Mouse (Mus musculus): ENCODE results near the gene St3gal4. TPM values are rescaled to one million over a fixed set of nuclear protein-coding genes. Genes with fewer than 3 reads are reported as not detected.

St3gal4 gene
- total RNA-seq (2014; rRNA removed) (25.0 and 29.8 TPM in 2 replicates), polyA plus RNA-seq (2015; fragmentation: Nextera tagmentation; extraction: Ambion mirVana) (19.6 and 20.0 TPM in 2 replicates)

DNA sequence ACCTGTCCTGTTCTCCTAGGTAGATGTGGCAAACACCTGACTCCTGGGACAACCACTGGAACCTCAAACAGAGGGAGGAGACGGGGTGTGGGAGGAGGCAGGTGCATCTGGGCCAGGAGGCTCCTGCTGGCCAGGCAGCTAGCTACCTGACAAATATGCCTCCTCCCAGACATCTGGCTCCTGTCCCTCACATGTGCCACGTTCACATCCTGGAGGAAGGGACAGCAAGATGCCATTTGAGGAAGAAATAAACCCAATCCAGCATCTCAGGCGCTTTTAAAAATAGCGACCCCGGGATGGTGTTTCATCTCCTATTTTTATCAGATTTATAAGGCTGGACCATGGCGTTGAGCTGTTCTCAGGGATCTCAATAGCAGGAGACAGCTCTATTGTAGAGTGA, at the start of gene St3gal4:
TSS of gene St3gal4 (minus strand) at position 101 of the 400 bp plus-strand sequence.
- Histone ChIP-seq H3K4me1 (ENCODE audit: insufficient read depth, low read length) (peaks cover 6% of the 10 kb centered on the region), H3K4me2 (ENCODE audit: low read depth, low read length, poor library complexity, severe bottlenecking) (no peak within 1 kb of the TSS), H3K4me3 (ENCODE audit: low read depth, low read length) (no peak within 1 kb of the TSS), H3K27me3 (ENCODE audit: insufficient read depth, low read length) (no peaks in the 10 kb centered on the region), H3K9ac (replicated peaks; ENCODE audit: low read length, poor library complexity, severe bottlenecking) (no peak within 1 kb of the TSS), H3K36me3 (ENCODE audit: insufficient read depth, low read length) (peaks cover 3% of the 10 kb centered on the region; the same call in 1 of the 2 replicates), H3K27ac (ENCODE audit: low read depth, low read length) (no peak within 1 kb of the TSS), H3K9me3 (ENCODE audit: low read length) (no peaks in the 10 kb centered on the region)
- no peak for DNase-seq (ENCODE audit: low spot score)
- 77% methylated on average over 6 of the region's 6 CpGs for WGBS
- no peak for ATAC-seq (ENCODE audit: low FRiP score)
- TF ChIP-seq CTCF (IDR thresholded peaks at IDR 0.05) = no peak

DNA sequence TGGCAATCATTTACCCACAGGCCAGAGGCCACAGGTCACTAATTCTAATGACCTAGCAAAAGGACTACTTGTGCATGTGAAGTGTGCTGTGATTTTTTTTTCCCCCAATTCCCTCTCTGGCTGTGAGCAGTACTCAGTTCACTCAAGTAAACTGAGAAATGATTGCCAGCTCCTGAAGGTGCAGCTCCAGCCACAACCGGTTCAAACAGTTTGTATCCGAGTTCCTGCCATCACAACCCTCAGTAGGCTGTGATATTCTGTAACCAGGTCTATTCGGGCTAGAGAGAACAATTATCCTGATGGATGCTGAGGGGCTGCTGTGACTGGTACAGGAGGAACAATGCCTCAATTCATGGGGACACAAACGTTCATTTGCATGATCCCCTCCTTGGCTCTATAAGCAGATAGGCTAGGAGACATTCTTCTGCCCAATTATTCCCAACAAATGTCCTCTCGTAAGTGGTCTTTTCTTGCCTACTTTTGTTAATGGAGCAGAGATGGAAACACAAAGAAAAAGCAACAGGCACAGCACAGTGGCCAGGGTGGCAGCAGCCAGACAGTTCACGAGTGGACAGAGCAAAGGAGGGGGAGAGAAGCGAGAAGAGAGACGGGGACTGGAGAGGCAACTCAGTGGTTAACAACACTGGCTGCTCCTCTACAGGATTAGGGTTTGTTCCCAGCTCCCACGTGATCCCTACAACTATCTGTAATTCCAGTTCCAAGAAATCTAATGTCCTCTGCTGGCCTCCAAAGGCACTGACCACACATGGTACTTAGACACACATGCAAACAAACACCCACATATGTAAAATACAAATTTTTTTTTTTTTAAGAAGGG, 47.9 kb upstream of the St3gal4 start:
- Histone ChIP-seq H3K9ac (replicated peaks; ENCODE audit: low read length, poor library complexity, severe bottlenecking) (no peak overlapping the region), H3K27ac (ENCODE audit: low read depth, low read length) (no peak overlapping the region), H3K4me3 (ENCODE audit: low read depth, low read length) (no peak overlapping the region), H3K9me3 (ENCODE audit: low read length) (no peaks in the 10 kb centered on the region), H3K27me3 (ENCODE audit: insufficient read depth, low read length) (no peaks in the 10 kb centered on the region), H3K4me1 (ENCODE audit: insufficient read depth, low read length) (no peaks in the 10 kb centered on the region), H3K4me2 (ENCODE audit: low read depth, low read length, poor library complexity, severe bottlenecking) (no peak overlapping the region), H3K36me3 (ENCODE audit: insufficient read depth, low read length) (peaks cover 9% of the 10 kb centered on the region)
- ATAC-seq (ENCODE audit: low FRiP score) (peak; percentile 50; the same call in 1 of the 2 replicates), DNase-seq (ENCODE audit: low spot score) (no peak)
- WGBS = 19% methylated on average over 9 of the region's 9 CpGs
- peak; percentile 14 for TF ChIP-seq CTCF (IDR thresholded peaks at IDR 0.05)

DNA sequence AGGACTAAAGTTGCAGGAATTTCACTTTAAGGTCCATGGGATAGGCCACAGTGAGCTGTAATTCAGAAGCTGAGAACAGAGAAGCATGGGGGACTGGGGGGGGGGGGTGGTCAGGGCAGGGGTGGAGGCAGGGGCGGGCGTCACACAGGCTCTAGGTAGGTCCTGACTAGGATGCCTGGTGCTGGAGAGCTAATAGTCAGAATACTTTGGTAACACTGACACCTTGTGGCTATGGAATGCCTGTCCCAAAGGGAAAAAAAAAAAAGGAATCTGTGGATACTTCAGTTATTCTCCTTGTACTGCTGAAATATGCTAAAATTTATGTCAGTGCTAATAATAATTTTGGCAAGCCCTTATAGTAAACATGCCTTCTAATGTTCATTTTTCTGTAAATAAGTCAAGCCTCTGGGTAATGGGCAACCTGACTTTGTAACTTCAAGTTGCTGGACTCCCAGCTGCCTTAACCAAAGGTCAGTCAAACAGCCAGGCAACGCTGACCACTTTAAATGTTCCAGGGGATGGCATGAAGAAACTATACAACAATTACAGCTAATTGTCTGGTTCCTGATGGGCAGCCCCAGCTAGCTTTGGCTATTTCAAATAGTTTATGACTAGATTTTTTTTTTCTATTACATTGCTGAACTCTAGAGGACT, 47.2 kb upstream of the St3gal4 start:
- Histone ChIP-seq H3K4me2 (ENCODE audit: low read depth, low read length, poor library complexity, severe bottlenecking) (no peak overlapping the region), H3K27me3 (ENCODE audit: insufficient read depth, low read length) (no peaks in the 10 kb centered on the region), H3K4me3 (ENCODE audit: low read depth, low read length) (no peak overlapping the region), H3K4me1 (ENCODE audit: insufficient read depth, low read length) (no peaks in the 10 kb centered on the region), H3K9ac (replicated peaks; ENCODE audit: low read length, poor library complexity, severe bottlenecking) (no peak overlapping the region), H3K9me3 (ENCODE audit: low read length) (no peaks in the 10 kb centered on the region), H3K36me3 (ENCODE audit: insufficient read depth, low read length) (peaks cover 9% of the 10 kb centered on the region), H3K27ac (ENCODE audit: low read depth, low read length) (no peak overlapping the region)
- no peak for ATAC-seq (ENCODE audit: low FRiP score)
- WGBS = 18% methylated on average over 3 of the region's 3 CpGs
- peak; percentile 81 for DNase-seq (ENCODE audit: low spot score)
- TF ChIP-seq CTCF (IDR thresholded peaks at IDR 0.05) = peak; percentile 79

DNA sequence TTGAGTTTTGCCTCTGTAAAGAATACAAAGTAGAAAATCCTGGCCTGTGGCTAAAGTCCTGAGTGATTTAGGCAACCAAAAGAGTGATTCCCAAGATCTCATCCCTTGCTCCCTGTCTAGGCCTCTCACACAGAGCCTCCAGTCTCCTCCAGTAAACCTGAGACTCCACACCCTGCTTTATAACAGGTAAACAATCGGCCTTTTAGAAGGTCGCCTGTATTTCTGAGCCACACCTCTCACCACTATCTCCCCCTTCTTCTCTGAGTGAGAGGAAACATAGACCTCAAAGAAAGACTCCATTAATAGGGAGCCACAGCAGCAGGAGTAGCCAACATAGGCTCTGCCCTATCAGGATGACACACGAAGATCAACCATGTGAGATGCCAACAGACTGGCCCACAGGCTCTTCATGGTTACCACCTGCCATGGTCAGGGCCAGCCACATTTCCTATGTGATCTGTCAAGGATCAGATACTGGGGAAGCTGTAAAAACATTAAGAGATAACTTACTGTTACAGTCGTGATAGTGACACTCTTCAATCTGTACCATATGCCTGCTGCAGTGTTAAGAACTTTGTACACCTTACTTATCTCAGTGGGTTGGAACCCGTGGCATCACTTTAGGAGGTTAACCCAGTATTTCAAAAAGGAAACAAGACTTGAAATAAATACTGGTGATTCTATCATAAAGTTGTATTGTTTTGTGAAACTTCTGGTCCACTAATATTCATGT, 45.2 kb upstream of the St3gal4 start:
- Histone ChIP-seq H3K4me2 (ENCODE audit: low read depth, low read length, poor library complexity, severe bottlenecking) (no peak overlapping the region), H3K36me3 (ENCODE audit: insufficient read depth, low read length) (peaks cover 3% of the 10 kb centered on the region; the same call in 1 of the 2 replicates), H3K27ac (ENCODE audit: low read depth, low read length) (no peak overlapping the region), H3K4me1 (ENCODE audit: insufficient read depth, low read length) (no peaks in the 10 kb centered on the region), H3K27me3 (ENCODE audit: insufficient read depth, low read length) (no peaks in the 10 kb centered on the region), H3K9ac (replicated peaks; ENCODE audit: low read length, poor library complexity, severe bottlenecking) (no peak overlapping the region), H3K9me3 (ENCODE audit: low read length) (no peaks in the 10 kb centered on the region), H3K4me3 (ENCODE audit: low read depth, low read length) (no peak overlapping the region)
- WGBS = 84% methylated on average over 5 of the region's 5 CpGs
- no peak for TF ChIP-seq CTCF (IDR thresholded peaks at IDR 0.05)
- DNase-seq (ENCODE audit: low spot score) = no peak
- ATAC-seq (ENCODE audit: low FRiP score) = no peak

DNA sequence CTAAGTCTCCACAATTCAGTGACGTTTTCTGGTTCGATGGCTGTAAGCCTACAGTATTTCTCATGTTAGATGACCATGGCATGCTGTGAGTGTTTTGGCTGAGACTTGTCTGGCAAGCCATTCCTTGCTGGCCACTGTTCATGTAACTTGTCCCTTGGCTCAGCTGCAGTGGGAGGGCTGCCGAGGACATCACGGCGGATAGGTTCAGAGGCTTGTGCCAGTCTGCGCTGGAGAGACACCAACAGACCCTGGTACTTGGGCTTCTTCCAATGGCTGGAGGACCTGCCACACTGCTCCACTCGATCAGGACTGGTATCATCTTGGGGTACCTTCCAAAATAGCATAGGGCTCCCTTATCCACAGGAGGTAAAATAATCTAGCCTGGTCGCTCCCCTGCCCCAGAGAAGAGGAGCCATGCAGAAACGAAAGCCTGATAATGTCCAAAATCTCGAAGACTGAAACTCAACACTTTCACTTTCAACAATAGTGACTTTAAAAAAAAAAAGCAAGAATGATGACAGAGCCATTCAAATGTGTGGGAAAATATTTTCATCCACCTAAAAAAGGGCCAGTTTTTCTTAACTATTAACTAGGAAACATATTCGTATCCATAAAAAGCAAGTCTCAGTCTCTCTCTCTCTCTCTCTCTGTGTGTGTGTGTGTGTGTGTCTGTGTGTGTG, 44.1 kb upstream of the St3gal4 start:
- ATAC-seq (ENCODE audit: low FRiP score) (peak; percentile 45; the same call in 1 of the 2 replicates), DNase-seq (ENCODE audit: low spot score) (peak; percentile 75)
- Histone ChIP-seq H3K4me2 (ENCODE audit: low read depth, low read length, poor library complexity, severe bottlenecking) (no peak overlapping the region), H3K36me3 (ENCODE audit: insufficient read depth, low read length) (no peaks in the 10 kb centered on the region), H3K27ac (ENCODE audit: low read depth, low read length) (no peak overlapping the region), H3K9ac (replicated peaks; ENCODE audit: low read length, poor library complexity, severe bottlenecking) (no peak overlapping the region), H3K27me3 (ENCODE audit: insufficient read depth, low read length) (no peaks in the 10 kb centered on the region), H3K9me3 (ENCODE audit: low read length) (no peaks in the 10 kb centered on the region), H3K4me3 (ENCODE audit: low read depth, low read length) (no peak overlapping the region), H3K4me1 (ENCODE audit: insufficient read depth, low read length) (no peaks in the 10 kb centered on the region)
- TF ChIP-seq CTCF (IDR thresholded peaks at IDR 0.05) = no peak
- WGBS = 83% methylated on average over 11 of the region's 11 CpGs
